Mouse (Mus musculus): Measurements from ENCODE around the gene Olfr1260. TPM values are rescaled to one million over a fixed set of nuclear protein-coding genes. Genes with fewer than 3 reads are reported as not detected.

Gene Olfr1260
- polyA plus RNA-seq, 1 experiment from 2014 or later = not detected

Other genes starting within 250 kb of the Olfr1260 start
- not detected in 2 replicates for gene Olfr1252, start 249.3 kb upstream of the Olfr1260 start, polyA plus RNA-seq (2014; fragmentation: Nextera tagmentation; extraction: Ambion mirVana)
- not detected in 2 replicates for gene Olfr1253, start 217.2 kb upstream of the Olfr1260 start, polyA plus RNA-seq (2014; fragmentation: Nextera tagmentation; extraction: Ambion mirVana)
- gene Olfr1254, start 180.7 kb upstream of the Olfr1260 start, polyA plus RNA-seq (2014; fragmentation: Nextera tagmentation; extraction: Ambion mirVana) = not detected in 2 replicates
- gene Olfr1255, start 162.3 kb upstream of the Olfr1260 start, polyA plus RNA-seq (2014; fragmentation: Nextera tagmentation; extraction: Ambion mirVana) = not detected in 2 replicates
- gene Olfr1256, start 132.8 kb upstream of the Olfr1260 start, polyA plus RNA-seq (2014; fragmentation: Nextera tagmentation; extraction: Ambion mirVana) = 0.08 TPM in 1 of 2 replicates, not detected in the other
- not detected in 2 replicates for gene Olfr48, start 126.1 kb upstream of the Olfr1260 start, polyA plus RNA-seq (2014; fragmentation: Nextera tagmentation; extraction: Ambion mirVana)
- gene Olfr1257, start 95.9 kb upstream of the Olfr1260 start, polyA plus RNA-seq (2014; fragmentation: Nextera tagmentation; extraction: Ambion mirVana) = not detected in 2 replicates
- gene Olfr1258, start 47.0 kb upstream of the Olfr1260 start, polyA plus RNA-seq (2014; fragmentation: Nextera tagmentation; extraction: Ambion mirVana) = not detected in 2 replicates
- gene Olfr1259, start 25.7 kb upstream of the Olfr1260 start, polyA plus RNA-seq (2014; fragmentation: Nextera tagmentation; extraction: Ambion mirVana) = not detected in 2 replicates
- not detected in 2 replicates for gene Olfr1261, start 16.9 kb downstream of the Olfr1260 start, polyA plus RNA-seq (2014; fragmentation: Nextera tagmentation; extraction: Ambion mirVana)
- gene Olfr1262, start 25.8 kb downstream of the Olfr1260 start, polyA plus RNA-seq (2014; fragmentation: Nextera tagmentation; extraction: Ambion mirVana) = not detected in 2 replicates
- not detected in 2 replicates for gene Olfr1263, start 37.8 kb downstream of the Olfr1260 start, polyA plus RNA-seq (2014; fragmentation: Nextera tagmentation; extraction: Ambion mirVana)
- gene Olfr1264, start 51.2 kb downstream of the Olfr1260 start, polyA plus RNA-seq (2014; fragmentation: Nextera tagmentation; extraction: Ambion mirVana) = not detected in 2 replicates
- gene Olfr1265, start 61.0 kb downstream of the Olfr1260 start, polyA plus RNA-seq (2014; fragmentation: Nextera tagmentation; extraction: Ambion mirVana) = not detected in 2 replicates
- gene Olfr140, start 89.3 kb downstream of the Olfr1260 start, polyA plus RNA-seq (2014; fragmentation: Nextera tagmentation; extraction: Ambion mirVana) = not detected in 2 replicates
- gene Olfr1269, start 147.1 kb downstream of the Olfr1260 start, polyA plus RNA-seq (2014; fragmentation: Nextera tagmentation; extraction: Ambion mirVana) = not detected in 2 replicates
- 0.09 TPM in 1 of 2 replicates, not detected in the other for gene Olfr32, start 168.0 kb downstream of the Olfr1260 start, polyA plus RNA-seq (2014; fragmentation: Nextera tagmentation; extraction: Ambion mirVana)
- not detected in 2 replicates for gene Olfr1270, start 178.8 kb downstream of the Olfr1260 start, polyA plus RNA-seq (2014; fragmentation: Nextera tagmentation; extraction: Ambion mirVana)